Mouse (Mus musculus): Measurements from ENCODE around the gene Cops2. TPM values are rescaled to one million over a fixed set of nuclear protein-coding genes. Genes with fewer than 3 reads are reported as not detected.

Gene Cops2
- 119 TPM for polyA plus RNA-seq (2015; fragmentation: Illumina TruSeq; extraction: RNeasy Lipid Tissue Mini Kit (QIAGEN cat#74804); ENCODE audit: insufficient read depth, low replicate concordance)

DNA sequence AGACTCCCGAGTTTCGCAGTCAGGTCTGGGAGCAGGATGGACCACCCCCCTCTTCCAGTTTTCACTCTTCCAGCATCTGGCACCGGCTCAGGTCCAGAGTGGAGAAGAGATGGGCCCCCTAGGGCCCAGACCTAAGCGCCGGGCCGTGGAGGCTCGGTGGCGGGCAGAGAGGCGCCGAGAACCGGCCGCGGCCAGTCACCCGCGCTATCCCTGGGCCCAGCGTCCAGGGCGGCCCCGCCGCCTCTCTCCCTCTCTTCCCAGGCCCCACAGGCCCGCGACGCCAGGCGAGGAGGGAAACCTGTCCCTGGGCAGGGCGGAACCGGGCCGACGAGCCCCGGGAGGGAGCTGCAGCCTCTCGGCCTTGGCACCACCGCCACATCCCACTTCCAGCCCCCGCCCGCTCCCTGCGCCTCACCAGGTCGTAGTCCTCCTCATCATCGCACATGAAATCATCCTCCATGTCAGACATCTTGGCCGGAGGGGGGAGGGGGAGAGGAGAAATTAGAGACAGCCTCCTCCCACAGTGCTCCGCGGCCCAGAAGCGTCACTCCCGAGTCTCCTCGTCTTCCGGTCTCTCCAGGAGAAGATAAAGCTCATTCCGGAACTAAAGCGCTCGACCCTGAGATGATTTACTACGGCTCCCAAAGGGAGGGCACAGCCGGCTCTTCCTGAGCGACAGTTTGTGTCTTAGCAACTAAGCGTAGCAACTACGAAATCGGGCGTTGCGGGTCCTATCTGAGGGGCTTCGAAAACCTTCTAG is at the start of gene Cops2, which contains the start of gene Galk2:
TSS of gene Cops2 (minus strand) at position 619 of the 760 bp plus-strand sequence.
TSS of gene Galk2 (plus strand) at position 589 of the 760 bp plus-strand sequence.

DNA sequence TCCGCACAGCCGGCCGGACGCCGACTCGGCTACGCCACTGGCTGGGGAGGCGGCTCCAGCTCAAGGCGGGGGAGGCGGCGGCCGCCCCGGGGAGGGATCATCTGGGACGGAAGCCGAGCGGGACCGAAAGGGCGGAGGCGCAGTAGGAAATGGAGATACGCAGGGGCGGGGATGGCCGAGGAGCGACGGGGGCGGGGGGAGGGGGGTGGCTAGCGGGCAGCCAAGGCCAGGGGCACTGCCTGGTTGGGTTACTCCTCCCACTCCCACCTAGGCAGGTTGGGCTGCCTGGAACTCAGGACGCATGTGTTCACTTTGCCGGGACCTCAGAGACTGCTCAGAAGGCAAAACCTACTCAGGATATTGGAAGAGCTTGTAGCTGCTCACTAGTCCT is 76.2 kb downstream of the Cops2 start, which contains the start of gene Secisbp2l:
TSS of gene Secisbp2l (minus strand) at position 152 of the 391 bp plus-strand sequence.

Other genes starting within 250 kb of the Cops2 start
- 8.2 TPM for gene Cep152, start 234.0 kb downstream of the Cops2 start, polyA plus RNA-seq (2015; fragmentation: Illumina TruSeq; extraction: RNeasy Lipid Tissue Mini Kit (QIAGEN cat#74804); ENCODE audit: insufficient read depth, low replicate concordance)
- gene Eid1, start 186.0 kb downstream of the Cops2 start, polyA plus RNA-seq (2015; fragmentation: Illumina TruSeq; extraction: RNeasy Lipid Tissue Mini Kit (QIAGEN cat#74804); ENCODE audit: insufficient read depth, low replicate concordance): 104 TPM
- gene Shc4, start 135.0 kb downstream of the Cops2 start, polyA plus RNA-seq (2015; fragmentation: Illumina TruSeq; extraction: RNeasy Lipid Tissue Mini Kit (QIAGEN cat#74804); ENCODE audit: insufficient read depth, low replicate concordance): 0.22 TPM
- 50.6 TPM for gene Secisbp2l, start 76.3 kb downstream of the Cops2 start, polyA plus RNA-seq (2015; fragmentation: Illumina TruSeq; extraction: RNeasy Lipid Tissue Mini Kit (QIAGEN cat#74804); ENCODE audit: insufficient read depth, low replicate concordance)
- gene Galk2, start within 50 bp of the Cops2 start, polyA plus RNA-seq (2015; fragmentation: Illumina TruSeq; extraction: RNeasy Lipid Tissue Mini Kit (QIAGEN cat#74804); ENCODE audit: insufficient read depth, low replicate concordance): 28.9 TPM
- gene Fgf7, start 175.5 kb upstream of the Cops2 start, polyA plus RNA-seq (2015; fragmentation: Illumina TruSeq; extraction: RNeasy Lipid Tissue Mini Kit (QIAGEN cat#74804); ENCODE audit: insufficient read depth, low replicate concordance): 2.3 TPM